Mouse (Mus musculus) cerebellum, adult (tissue): ENCODE data around the gene Tas2r110.

Experiments
- ATAC-seq: cut with Nextera tagmentation; 2 replicates; pipeline ENCODE4 v1.9.2; 2017; ENCODE audit warnings: mild to moderate bottlenecking, moderate library complexity, mixed read lengths; ENCODE audit not compliant: insufficient number of reproducible peaks, low FRiP score, low TSS enrichment

Gene Tas2r110

DNA sequence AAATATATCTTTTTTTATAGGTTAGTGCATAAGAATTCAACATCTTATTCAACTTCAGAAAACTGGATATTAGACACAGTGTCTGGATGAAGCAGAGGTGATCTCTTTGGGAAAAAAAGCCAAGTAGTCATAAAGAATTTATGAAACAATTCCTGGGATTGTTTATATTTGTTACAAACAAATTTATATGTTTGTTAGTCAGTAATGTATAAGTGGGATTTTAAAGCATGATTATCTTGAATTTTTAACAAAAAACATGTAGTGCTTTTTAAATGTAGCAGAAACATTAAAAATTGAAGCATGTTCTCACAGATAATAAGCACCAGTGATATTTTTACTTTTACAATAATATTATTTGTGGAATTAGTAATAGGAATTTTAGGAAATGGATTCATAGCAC lies at the start of gene Tas2r110:
Tas2r110 (plus strand) TSS at position 301 of the 400 bp plus-strand sequence.
- ATAC-seq, result no peak

DNA sequence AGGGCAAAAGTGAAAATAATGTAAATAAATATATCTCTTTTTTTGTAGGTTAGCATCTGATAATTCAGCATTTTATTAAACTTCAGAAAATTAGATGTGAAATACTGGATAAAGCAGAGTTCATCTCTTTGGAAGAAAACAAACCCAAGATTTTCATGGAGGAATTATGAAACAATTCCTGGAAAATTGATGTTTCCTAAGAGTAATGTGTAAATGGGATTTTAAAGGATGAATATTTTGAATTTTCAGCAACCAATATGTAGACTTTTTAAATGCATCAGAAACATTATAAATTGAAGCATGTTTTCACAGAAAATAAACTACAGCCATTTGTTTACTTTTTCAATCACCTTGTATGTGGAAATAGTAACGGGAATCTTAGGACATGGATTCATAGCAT lies 21.0 kb upstream of the Tas2r110 start, which contains the start of gene Tas2r123:
Tas2r123 (plus strand) TSS at position 301 of the 400 bp plus-strand sequence.
- no peak for ATAC-seq

DNA sequence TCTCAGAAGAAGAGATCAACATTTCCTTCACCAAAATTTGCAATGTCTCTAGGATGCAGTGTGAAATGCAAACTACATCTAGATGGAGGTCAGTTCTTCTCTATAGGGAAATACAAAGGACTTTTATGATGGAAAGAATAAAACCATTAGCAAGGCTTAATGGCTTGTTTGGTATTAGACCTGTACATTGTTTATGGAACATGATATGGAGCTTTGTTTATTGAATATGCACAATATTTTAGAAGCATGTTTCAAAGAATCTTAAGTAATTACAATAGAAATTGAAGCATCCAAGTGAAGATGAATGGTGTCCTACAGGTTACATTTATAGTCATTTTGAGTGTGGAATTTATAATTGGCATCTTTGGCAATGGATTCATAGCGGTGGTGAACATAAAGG lies 12.7 kb upstream of the Tas2r110 start, which contains the start of gene Tas2r116:
Tas2r116 (plus strand) TSS at position 301 of the 400 bp plus-strand sequence.
- no peak for ATAC-seq

DNA sequence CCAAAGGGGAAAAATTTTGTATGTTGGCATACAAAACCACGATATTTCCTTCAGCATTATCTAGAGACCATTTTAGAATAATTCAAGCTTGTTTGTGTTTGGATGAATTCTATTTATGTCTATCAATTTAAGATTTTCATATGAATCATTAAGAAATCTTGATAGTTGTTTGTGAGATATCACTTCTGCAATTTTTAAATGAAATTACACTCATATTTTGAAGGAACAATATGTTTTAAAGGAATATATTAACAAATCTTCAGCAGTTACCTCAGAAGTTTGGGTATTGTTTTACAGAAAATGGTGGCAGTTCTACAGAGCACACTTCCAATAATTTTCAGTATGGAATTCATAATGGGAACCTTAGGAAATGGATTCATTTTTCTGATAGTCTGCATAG lies 24.9 kb downstream of the Tas2r110 start, which contains the start of gene Tas2r113:
Tas2r113 (plus strand) TSS at position 301 of the 400 bp plus-strand sequence.
- no peak for ATAC-seq

DNA sequence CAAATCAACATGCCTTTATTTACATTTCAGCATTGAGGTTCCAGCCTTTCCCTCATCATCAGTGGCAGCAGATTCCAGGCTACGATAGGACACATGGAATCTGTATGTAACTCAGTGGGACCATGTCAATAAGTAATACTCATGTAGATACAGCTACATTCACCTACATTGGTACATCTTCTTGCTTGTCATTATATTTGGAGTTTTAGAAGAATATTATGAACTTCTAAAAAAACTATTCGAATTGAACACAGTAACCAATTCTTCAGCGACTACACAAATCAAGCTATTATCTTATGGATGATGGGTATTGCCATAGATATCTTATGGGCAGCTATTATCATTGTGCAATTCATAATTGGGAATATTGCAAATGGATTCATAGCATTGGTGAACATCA lies 41.5 kb downstream of the Tas2r110 start, which contains the start of gene Tas2r125:
Tas2r125 (plus strand) TSS at position 301 of the 400 bp plus-strand sequence.
- ATAC-seq, result no peak
